Comparison of ENCODE assay signal across 22 mouse cellular contexts in genomic region chr13:32372531-32372883, GRCm38 (mm10). TPM values are rescaled to one million over a fixed set of nuclear protein-coding genes. Genes with fewer than 3 reads are reported as not detected.
DNase-seq lines count a peak whose midpoint lies in the region; ATAC-seq and TF ChIP-seq lines count a peak whose summit lies in the region.
"Had no signal": no experiment of that assay in that cellular context is flagged by ENCODE, and none has a peak within 500 bp of the region (broad histone marks: within the 10 kb centered on the region; RNA-seq: fewer than 3 reads in every experiment).

No protein-coding gene starts in this region.

- 0 out of 2 replicates have a peak, but pooled peaks cover 3% of the 10 kb centered on the region for H3K4me1 ChIP-seq in intestine, embryonic 16.5 days (ENCODE audit: control insufficient read depth, insufficient read depth, low read length)
- H3K4me1 ChIP-seq in small intestine, adult 2 months (ENCODE audit: control insufficient read depth, insufficient read depth, insufficient read length, low read length): peaks cover 3% of the 10 kb centered on the region; the same call in 1 of the 2 replicates
- no peaks in the 10 kb centered on the region for H3K4me1 ChIP-seq in stomach, postnatal 0 days (replicated peaks; ENCODE audit: control insufficient read depth, insufficient read depth)
- H3K4me1 ChIP-seq in kidney, adult 2 months (ENCODE audit: control insufficient read depth, insufficient read depth, low read length): no peaks in the 10 kb centered on the region
- H3K4me1 ChIP-seq: embryonic facial prominence, embryonic 13.5 days; embryonic facial prominence, embryonic 15.5 days; forebrain, embryonic 10.5 days; forebrain, embryonic 12.5 days had no signal

- H3K9ac ChIP-seq in intestine, embryonic 16.5 days (ENCODE audit: low read depth, low read length): no peak overlapping the region
- H3K9ac ChIP-seq in stomach, postnatal 0 days (ENCODE audit: low read length): no peak overlapping the region
- H3K9ac ChIP-seq: embryonic facial prominence, embryonic 13.5 days; embryonic facial prominence, embryonic 15.5 days; forebrain, embryonic 12.5 days had no signal

- peak overlapping the region; percentile 69 for H3K27ac ChIP-seq in intestine, embryonic 16.5 days (ENCODE audit: low read length)
- H3K27ac ChIP-seq in small intestine, adult 2 months (ENCODE audit: insufficient read depth, low read depth, low read length): peak overlapping the region; percentile 82
- H3K27ac ChIP-seq in stomach, postnatal 0 days (replicated peaks): no peak overlapping the region
- H3K27ac ChIP-seq in kidney, adult 2 months (ENCODE audit: insufficient read depth, low read depth, low read length): no peak overlapping the region
- H3K27ac ChIP-seq: embryonic facial prominence, embryonic 13.5 days; embryonic facial prominence, embryonic 15.5 days; forebrain, embryonic 10.5 days; forebrain, embryonic 12.5 days had no signal

- peak overlapping the region; percentile 27; the same call in 1 of the 2 replicates for H3K4me2 ChIP-seq in intestine, embryonic 16.5 days (ENCODE audit: low read depth, low read length)
- H3K4me2 ChIP-seq in stomach, postnatal 0 days (replicated peaks; ENCODE audit: low read depth): no peak overlapping the region
- H3K4me2 ChIP-seq: embryonic facial prominence, embryonic 13.5 days; embryonic facial prominence, embryonic 15.5 days; forebrain, embryonic 12.5 days had no signal

- H3K4me3 ChIP-seq in intestine, embryonic 16.5 days (ENCODE audit: low read length): no peak overlapping the region
- H3K4me3 ChIP-seq in small intestine, adult 2 months (ENCODE audit: low read depth, low read length): no peak overlapping the region
- H3K4me3 ChIP-seq in stomach, postnatal 0 days (ENCODE audit: low read depth, low read length): no peak overlapping the region
- no peak overlapping the region for H3K4me3 ChIP-seq in kidney, adult 2 months (ENCODE audit: insufficient read depth, low read depth, low read length)
- H3K4me3 ChIP-seq: embryonic facial prominence, embryonic 13.5 days; embryonic facial prominence, embryonic 15.5 days; erythroblast, embryonic 14.5 days; forebrain, embryonic 10.5 days; forebrain, embryonic 12.5 days had no signal

- no peaks in the 10 kb centered on the region for H3K36me3 ChIP-seq in intestine, embryonic 16.5 days (ENCODE audit: control insufficient read depth, insufficient read depth, low read length)
- H3K36me3 ChIP-seq in small intestine, adult 2 months (ENCODE audit: control insufficient read depth, insufficient read depth, low read length): no peaks in the 10 kb centered on the region
- H3K36me3 ChIP-seq in stomach, postnatal 0 days (ENCODE audit: control insufficient read depth, insufficient read depth, low read length): no peaks in the 10 kb centered on the region
- H3K36me3 ChIP-seq in kidney, adult 2 months (ENCODE audit: control insufficient read depth, insufficient read depth, low read length): no peaks in the 10 kb centered on the region
- H3K36me3 ChIP-seq: embryonic facial prominence, embryonic 13.5 days; embryonic facial prominence, embryonic 15.5 days; forebrain, embryonic 10.5 days; forebrain, embryonic 12.5 days had no signal

- peak; percentile 82 for ATAC-seq in intestine, embryonic 16.5 days
- ATAC-seq in stomach, postnatal 0 days (ENCODE audit: low FRiP score, low TSS enrichment): peak; percentile 61
- ATAC-seq: forebrain, embryonic 14.5 days had no signal

- TF ChIP-seq POLR2A in small intestine, adult 2 months (IDR thresholded peaks at IDR 0.05; ENCODE audit: low read depth, low read length): no peak
- TF ChIP-seq POLR2A in kidney, adult 2 months (IDR thresholded peaks at IDR 0.05; ENCODE audit: low read depth, low read length): no peak

- 56% methylated on average over 2 of the region's 2 CpGs for WGBS in intestine, embryonic 16.5 days
- WGBS in small intestine, adult 2 months: 18% methylated on average over 2 of the region's 2 CpGs
- WGBS in stomach, postnatal 0 days: 66% methylated on average over 2 of the region's 2 CpGs
- WGBS in kidney, adult 2 months: 78% methylated on average over 2 of the region's 2 CpGs

- H3K27me3 ChIP-seq in intestine, embryonic 16.5 days (replicated peaks; ENCODE audit: control insufficient read depth, insufficient read depth, low read length): no peaks in the 10 kb centered on the region
- H3K27me3 ChIP-seq in small intestine, adult 2 months (ENCODE audit: control insufficient read depth, insufficient read depth, low read length): no peaks in the 10 kb centered on the region
- H3K27me3 ChIP-seq in stomach, postnatal 0 days (ENCODE audit: control insufficient read depth, insufficient read depth, low read length): no peaks in the 10 kb centered on the region
- H3K27me3 ChIP-seq in kidney, adult 2 months (replicated peaks; ENCODE audit: control insufficient read depth, insufficient read depth, low read length): no peaks in the 10 kb centered on the region
- H3K27me3 ChIP-seq: embryonic facial prominence, embryonic 13.5 days; embryonic facial prominence, embryonic 15.5 days; forebrain, embryonic 12.5 days had no signal

- TF ChIP-seq EP300 in stomach, postnatal 0 days (optimal IDR thresholded peaks at IDR 0.05): no peak

- no peak for TF ChIP-seq CTCF in small intestine, adult 2 months (IDR thresholded peaks at IDR 0.05; ENCODE audit: extremely low read depth, insufficient read length, insufficient replicate concordance, low read depth, low read length)
- no peak for TF ChIP-seq CTCF in stomach, postnatal 0 days (IDR thresholded peaks at IDR 0.05; ENCODE audit: low read depth)
- TF ChIP-seq CTCF in kidney, adult 2 months (conservative IDR thresholded peaks at IDR 0.05; ENCODE audit: insufficient read depth, insufficient read length, low read depth, low read length): no peak

- intact Hi-C loops in gastrocnemius, postnatal 36 days (cut with DNase I): no loop called here

- no peaks in the 10 kb centered on the region for H3K9me3 ChIP-seq in intestine, embryonic 16.5 days (ENCODE audit: control insufficient read depth, low read length)
- no peaks in the 10 kb centered on the region for H3K9me3 ChIP-seq in stomach, postnatal 0 days (ENCODE audit: control insufficient read depth, low read length)
- H3K9me3 ChIP-seq: embryonic facial prominence, embryonic 13.5 days; embryonic facial prominence, embryonic 15.5 days; forebrain, embryonic 12.5 days had no signal

- DNase-seq in stomach, postnatal 0 days (ENCODE audit: low spot score): no peak
- no peak for DNase-seq in kidney, adult 2 months
- no peak for DNase-seq in gastrocnemius, postnatal 4 days (ENCODE audit: low spot score in 2 of 2)
- no peak for DNase-seq in gastrocnemius, postnatal 36 days
- DNase-seq: adrenal gland, adult 2 months; adrenal gland, postnatal 10 days; adrenal gland, postnatal 25 days; cerebellum, adult 11 months; cerebellum, adult 18-20 months; cerebellum, adult 8-10 months; cerebellum, adult 9-11 months; cerebellum, postnatal 14 days; cerebellum, postnatal 36 days; embryo, embryonic 11 days had no signal

RNA-seq across cellular contexts. Expression of gene Gmds, which starts 34.0 kb away (rescaled TPM):
- polyA plus RNA-seq in intestine, embryonic 16.5 days (2015; fragmentation: Nextera tagmentation; extraction: Ambion mirVana): 202 and 210 TPM in 2 replicates
- polyA plus RNA-seq in small intestine, adult 2 months (2012; rRNA removed): 205 and 230 TPM in 2 replicates
- 101 and 102 TPM in 2 replicates for polyA plus RNA-seq in stomach, postnatal 0 days (2015; fragmentation: Nextera tagmentation; extraction: Ambion mirVana)
- polyA plus RNA-seq in kidney, adult 2 months (2012; rRNA removed): 15.7 and 25.8 TPM in 2 replicates
- total RNA-seq in gastrocnemius, postnatal 4 days (2021): 1 to 10 TPM; 7.9 to 8.5 TPM
- 1 to 10 TPM; 1.2 to 1.6 TPM for total RNA-seq in gastrocnemius, postnatal 36 days (2021)

Comparison
In these comparisons a context has a peak if more than half of its experiments do, and no peak if none do; other contexts are left out.
1. H3K27ac ChIP-seq: peak in intestine, embryonic 16.5 days (single experiment) and small intestine, adult 2 months (single experiment); none in stomach, postnatal 0 days (single experiment) and kidney, adult 2 months (single experiment).